Mouse (Mus musculus) forebrain, embryonic 10.5 days (tissue): ENCODE measurements around the gene Chchd3. TPM values are rescaled to one million over a fixed set of nuclear protein-coding genes. Genes with fewer than 3 reads are reported as not detected.

Experiments
- DNase-seq: peaks from one replicate; pipeline ENCODE4 v3.0.0-alpha.2; 2017; ENCODE audit warnings: low spot score; ENCODE audit errors: extremely low spot score
- H3K27ac ChIP-seq: fragments of 300-500 bp; sonication (generic); 2 replicates; pipeline ENCODE4 v1.5.1; 2016; ENCODE audit warnings: mild to moderate bottlenecking
- H3K27me3 ChIP-seq: fragments of 300-500 bp; sonication (generic); 2 replicates; pipeline ENCODE4 v1.6.1; 2016; ENCODE audit warnings: mild to moderate bottlenecking; ENCODE audit not compliant: poor library complexity, severe bottlenecking
- H3K36me3 ChIP-seq: fragments of 300-500 bp; sonication (generic); replicated peaks from 2 replicates; pipeline ENCODE4 v1.6.1; 2016; ENCODE audit warnings: mild to moderate bottlenecking, moderate library complexity
- H3K4me1 ChIP-seq: fragments of 300-500 bp; sonication (generic); 2 replicates; pipeline ENCODE4 v1.6.1; 2016
- H3K4me3 ChIP-seq: fragments of 300-500 bp; sonication (generic); 2 replicates; pipeline ENCODE4 v1.5.1; 2016; ENCODE audit warnings: mild to moderate bottlenecking, moderate library complexity
- H3K9me3 ChIP-seq: fragments of 300-500 bp; sonication (generic); 2 replicates; pipeline ENCODE4 v1.6.1; 2016; ENCODE audit warnings: mild to moderate bottlenecking, moderate library complexity
- WGBS: fragments of 180-500 bp; shearing (Covaris S2); methylation state at CpG from one replicate; pipeline ENCODE4 v1.1.7; 2016; 5-methylcytosine and 5-hydroxymethylcytosine counted together
- polyA plus RNA-seq: library from polyadenylated mRNA; unstranded; fragments of >200 nt; fragmentation: Nextera tagmentation; extraction: Ambion mirVana; gene quantifications from 2 replicates; pipeline ENCODE4 v1.2.1, GENCODE M21; 2016

The Chchd3 gene
- polyA plus RNA-seq, 1 experiment from 2014 or later = 124 TPM

DNA sequence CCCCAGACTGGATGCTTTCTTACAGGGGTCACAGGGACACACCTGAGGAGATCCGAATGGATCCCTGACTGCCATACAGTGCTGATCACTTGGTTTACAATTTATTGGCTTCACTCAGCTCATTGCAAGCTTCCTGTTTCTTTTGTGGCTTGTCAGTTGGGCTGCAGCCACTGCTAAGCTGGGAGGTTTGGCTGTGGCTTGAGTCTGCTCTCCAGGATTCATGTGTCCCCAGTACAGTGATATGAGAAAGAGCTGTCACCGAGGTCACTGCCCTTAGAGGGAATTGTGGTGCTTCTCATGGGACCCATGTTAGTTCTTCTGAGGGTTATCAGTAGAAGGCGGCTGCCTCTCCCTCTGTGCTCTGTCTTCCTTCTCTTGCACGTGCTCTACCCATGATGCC, 277.0 kb downstream of the Chchd3 start:
- DNase-seq = no peak
- WGBS = 89% methylated on average over 4 of the region's 4 CpGs
- Histone ChIP-seq H3K36me3 (no peaks in the 10 kb centered on the region), H3K4me3 (no peak overlapping the region), H3K9me3 (no peaks in the 10 kb centered on the region), H3K27ac (no peak overlapping the region), H3K27me3 (no peaks in the 10 kb centered on the region), H3K4me1 (peaks cover 17% of the 10 kb centered on the region)

DNA sequence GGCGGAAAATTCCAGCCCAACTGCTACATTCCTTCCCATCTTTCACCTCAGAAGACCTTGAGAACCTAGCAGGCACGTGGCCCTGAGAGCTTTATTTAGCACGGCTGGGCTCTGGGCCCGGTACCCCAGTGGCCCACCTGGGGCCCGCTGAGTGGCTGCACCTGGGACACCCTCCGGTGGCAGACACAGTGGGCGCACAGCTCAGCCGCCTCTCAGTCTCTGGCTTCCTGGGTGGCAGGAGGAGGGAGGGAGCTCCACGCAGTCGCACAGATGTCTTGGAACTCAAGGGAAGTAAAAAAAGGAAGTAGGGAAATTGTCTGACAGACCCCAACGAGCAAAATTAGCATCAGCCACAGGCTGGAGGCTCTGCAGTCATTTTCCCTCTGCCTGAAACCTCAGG, 279.5 kb downstream of the Chchd3 start:
- no peak for DNase-seq
- H3K4me1 ChIP-seq = peaks cover 8% of the 10 kb centered on the region
- 27% methylated on average over 11 of the region's 11 CpGs for WGBS
- H3K36me3 ChIP-seq = no peaks in the 10 kb centered on the region
- H3K4me3 ChIP-seq = no peak overlapping the region
- no peak overlapping the region for H3K27ac ChIP-seq
- no peaks in the 10 kb centered on the region for H3K27me3 ChIP-seq
- H3K9me3 ChIP-seq = no peaks in the 10 kb centered on the region

DNA sequence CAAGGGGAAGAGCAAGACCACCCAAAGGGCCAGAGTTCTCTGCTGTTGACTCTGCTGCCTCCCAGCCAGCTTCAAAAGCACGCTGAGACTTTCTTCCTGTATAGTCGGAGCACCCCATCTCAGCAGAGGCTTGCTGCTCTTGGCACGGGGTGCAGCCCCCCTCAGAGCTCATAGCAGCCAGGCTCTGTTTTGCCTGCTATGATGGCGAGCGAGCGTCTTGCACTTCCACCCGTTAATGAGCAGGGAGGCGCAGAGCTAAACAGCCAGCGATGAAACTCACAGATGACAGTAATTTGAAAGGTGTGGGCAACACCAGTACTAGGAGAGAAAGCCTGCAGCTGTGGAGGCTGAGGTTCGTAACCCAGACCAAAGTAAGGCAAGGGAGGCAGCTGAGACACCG, 283.7 kb downstream of the Chchd3 start:
- no peak overlapping the region for H3K4me3 ChIP-seq
- H3K9me3 ChIP-seq = no peaks in the 10 kb centered on the region
- no peak for DNase-seq
- no peaks in the 10 kb centered on the region for H3K36me3 ChIP-seq
- H3K27ac ChIP-seq = no peak overlapping the region
- no peaks in the 10 kb centered on the region for H3K27me3 ChIP-seq
- WGBS = 79% methylated on average over 11 of the region's 11 CpGs
- peaks cover 8% of the 10 kb centered on the region for H3K4me1 ChIP-seq

DNA sequence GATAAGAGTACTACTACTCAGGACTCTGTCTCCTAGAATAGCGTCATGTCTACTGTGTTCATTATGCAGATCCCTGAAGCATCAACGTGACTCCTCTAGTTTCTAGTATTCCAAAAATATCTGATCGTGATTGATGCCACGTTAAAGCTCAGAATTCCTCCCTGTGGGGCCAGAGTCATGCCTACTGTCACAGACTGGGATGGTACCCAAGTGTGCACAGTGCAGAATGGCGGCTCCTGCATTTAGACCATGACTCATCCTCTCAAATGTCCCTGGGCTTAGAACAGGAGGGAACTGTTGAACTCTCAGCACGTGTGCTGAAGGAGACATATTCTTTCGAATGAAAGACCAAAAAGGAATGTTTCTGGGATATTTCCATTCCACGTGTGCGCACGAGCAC, 305.5 kb downstream of the Chchd3 start:
- WGBS = 90% methylated on average over 10 of the region's 10 CpGs
- Histone ChIP-seq H3K36me3 (no peaks in the 10 kb centered on the region), H3K27me3 (no peaks in the 10 kb centered on the region), H3K4me3 (no peak overlapping the region), H3K4me1 (no peaks in the 10 kb centered on the region), H3K27ac (no peak overlapping the region), H3K9me3 (no peaks in the 10 kb centered on the region)
- no peak for DNase-seq

DNA sequence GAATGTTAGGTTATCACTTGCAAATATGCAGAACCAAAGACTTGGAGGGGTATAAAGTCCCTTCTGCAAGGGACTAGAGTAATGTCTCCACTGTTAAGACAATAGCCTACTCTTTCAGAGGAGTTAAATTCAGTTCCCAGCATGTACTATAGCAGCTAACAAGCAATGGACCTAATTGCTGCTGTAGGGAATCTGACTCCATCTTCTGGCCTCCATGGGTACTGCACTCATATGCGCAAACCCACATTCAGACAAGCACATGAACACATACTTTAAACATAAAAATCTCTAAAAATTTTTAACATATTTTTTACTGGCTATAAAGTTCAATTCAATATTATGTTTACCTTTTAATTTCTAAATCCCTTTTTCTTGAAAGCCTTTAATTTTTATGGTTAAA, 310.2 kb downstream of the Chchd3 start:
- 96% methylated on average over 1 of the region's 1 CpGs for WGBS
- no peak for DNase-seq
- H3K9me3 ChIP-seq = no peaks in the 10 kb centered on the region
- H3K36me3 ChIP-seq = no peaks in the 10 kb centered on the region
- no peak overlapping the region for H3K27ac ChIP-seq
- H3K4me3 ChIP-seq = no peak overlapping the region
- H3K27me3 ChIP-seq = no peaks in the 10 kb centered on the region
- H3K4me1 ChIP-seq = no peaks in the 10 kb centered on the region

DNA sequence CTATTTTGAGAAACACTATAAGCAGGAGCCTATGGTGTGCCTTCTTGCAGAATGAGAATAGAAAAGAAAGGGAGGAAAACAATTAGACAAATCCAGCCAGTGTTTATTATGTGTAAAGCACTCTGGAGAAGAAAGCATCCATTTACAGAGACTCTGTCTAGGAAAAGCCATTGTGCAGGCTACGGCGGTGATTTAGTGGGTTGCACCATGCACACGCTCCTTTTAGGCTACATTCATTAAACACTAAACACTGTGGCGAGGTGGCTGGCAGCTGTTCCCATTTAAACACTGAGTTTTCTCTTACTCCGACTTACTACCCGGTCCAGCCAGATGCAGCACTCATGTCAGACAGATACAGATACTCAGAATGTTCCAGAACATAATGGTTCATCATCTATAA, 311.3 kb downstream of the Chchd3 start:
- 77% methylated on average over 6 of the region's 6 CpGs for whole genome bisulfite sequencing
- no peaks in the 10 kb centered on the region for H3K9me3 ChIP-seq
- no peak overlapping the region for H3K4me3 ChIP-seq
- no peak overlapping the region for H3K27ac ChIP-seq
- no peak for DNase-seq
- no peaks in the 10 kb centered on the region for H3K27me3 ChIP-seq
- no peaks in the 10 kb centered on the region for H3K36me3 ChIP-seq
- H3K4me1 ChIP-seq = no peaks in the 10 kb centered on the region

DNA sequence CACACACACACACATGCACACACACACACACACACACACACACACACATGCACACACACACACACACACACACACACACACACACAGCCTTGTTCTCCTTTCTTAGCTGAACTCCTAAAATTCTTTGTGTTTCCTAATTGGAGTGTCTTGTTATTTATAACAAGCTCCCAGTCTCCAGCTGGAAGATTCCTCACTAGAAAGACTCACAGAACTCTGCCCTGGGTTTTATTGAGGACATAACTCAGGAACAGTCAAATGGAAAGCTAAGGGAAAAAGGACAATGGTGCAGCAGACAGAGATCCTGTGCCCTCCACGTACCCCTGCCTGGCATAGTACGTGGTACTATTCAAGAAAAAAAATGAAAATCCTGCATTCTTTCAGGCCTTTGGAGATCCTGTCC, 312.7 kb downstream of the Chchd3 start:
- no peak for DNase-seq
- H3K4me1 ChIP-seq = no peaks in the 10 kb centered on the region
- H3K36me3 ChIP-seq = no peaks in the 10 kb centered on the region
- H3K27ac ChIP-seq = no peak overlapping the region
- 92% methylated on average over 2 of the region's 2 CpGs for WGBS
- no peak overlapping the region for H3K4me3 ChIP-seq
- no peaks in the 10 kb centered on the region for H3K27me3 ChIP-seq
- no peaks in the 10 kb centered on the region for H3K9me3 ChIP-seq

Other genes starting within 250 kb of the Chchd3 start
- gene Exoc4, start 188.8 kb upstream of the Chchd3 start, polyA plus RNA-seq = 35.0 and 39.2 TPM in 2 replicates